Mouse (Mus musculus) MEL (cell line): ENCODE results near the gene Gsn. TPM values are rescaled to one million over a fixed set of nuclear protein-coding genes. Genes with fewer than 3 reads are reported as not detected.
A peak's percentile ranks its signal among the peaks of the same experiment; 100 is the strongest.

Experiments used
- DNase-seq: peaks from one replicate; pipeline ENCODE4 v3.0.0; 2011; ENCODE audit warnings: low read depth, low spot score
- H3K27ac ChIP-seq: 2 replicates; pipeline ENCODE4 v1.5.1; 2012; ENCODE audit warnings: low read depth, mild to moderate bottlenecking, control low read depth, low read length, moderate library complexity; ENCODE audit not compliant: control insufficient read depth
- H3K27me3 ChIP-seq, 2 experiments: fragments of 150-350 bp in 1 of 2; sonication (generic) in 1 of 2; 2 replicates each; pipeline ENCODE4 v1.6.1; 2012; ENCODE audit warnings: low read length in 2 of 2, mild to moderate bottlenecking in 2 of 2, improper control_type of control experiment in 1 of 2, moderate library complexity in 1 of 2; ENCODE audit not compliant: insufficient read depth in 2 of 2, control insufficient read depth in 1 of 2
- H3K36me3 ChIP-seq, 2 experiments: 2 replicates each; pipeline ENCODE4 v1.6.1; 2012 to 2014; ENCODE audit warnings: low read length in 2 of 2, improper control_type of control experiment in 1 of 2, inconsistent platforms in 1 of 2, mild to moderate bottlenecking in 1 of 2; ENCODE audit not compliant: insufficient read depth in 2 of 2, control insufficient read depth in 1 of 2
- H3K4me1 ChIP-seq, 2 experiments: fragments of 150-350 bp in 1 of 2; sonication (generic) in 1 of 2; 2 replicates each; pipeline ENCODE4 v1.6.1; 2012; ENCODE audit warnings: low read length in 2 of 2, improper control_type of control experiment in 1 of 2, mild to moderate bottlenecking in 1 of 2; ENCODE audit not compliant: insufficient read depth in 2 of 2, control insufficient read depth in 1 of 2
- H3K4me3 ChIP-seq, 2 experiments: fragments of 150-350 bp in 1 of 2; sonication (generic) in 1 of 2; 2 replicates each; pipeline ENCODE4 v1.5.1; 2012; ENCODE audit warnings: low read depth in 2 of 2, low read length in 2 of 2, mild to moderate bottlenecking in 2 of 2, moderate library complexity in 2 of 2, control low read depth in 1 of 2, improper control_type of control experiment in 1 of 2; ENCODE audit not compliant: control insufficient read depth in 1 of 2, insufficient read depth in 1 of 2
- H3K79me2 ChIP-seq: 2 replicates; pipeline ENCODE4 v1.6.1; 2012; ENCODE audit warnings: mild to moderate bottlenecking, low read length, moderate library complexity; ENCODE audit not compliant: control insufficient read depth, poor library complexity, insufficient read depth
- H3K9ac ChIP-seq: 2 replicates; pipeline ENCODE4 v1.6.1; 2012; ENCODE audit warnings: low read depth, mild to moderate bottlenecking, control low read depth, low read length, moderate library complexity; ENCODE audit not compliant: control insufficient read depth, poor library complexity, severe bottlenecking
- H3K9me3 ChIP-seq: fragments of 150-350 bp; sonication (generic); replicated peaks from 2 replicates; pipeline ENCODE4 v1.6.1; 2012; ENCODE audit warnings: mild to moderate bottlenecking, low read length, improper control_type of control experiment, moderate library complexity; ENCODE audit not compliant: insufficient read depth
- BHLHE40 ChIP-seq: IDR thresholded peaks from 2 replicates; pipeline ENCODE4 v1.6.1; 2012; ENCODE audit warnings: low read depth, mild to moderate bottlenecking, inconsistent platforms, low read length, improper control_type of control experiment, borderline replicate concordance
- CHD1 ChIP-seq: IDR thresholded peaks from 2 replicates; pipeline ENCODE4 v1.6.1; 2012; ENCODE audit warnings: low read depth, mild to moderate bottlenecking, inconsistent platforms, low read length, improper control_type of control experiment
- CHD2 ChIP-seq: IDR thresholded peaks from 2 replicates; pipeline ENCODE4 v1.6.1; 2011; ENCODE audit warnings: low read length, improper control_type of control experiment
- CTCF ChIP-seq, 3 experiments: IDR thresholded peaks in 2 of 3; conservative IDR thresholded peaks in 1 of 3; 2 replicates each; pipeline ENCODE4 v1.5.1; 2011 to 2012; ENCODE audit warnings: low read length in 3 of 3, low read depth in 2 of 3, mild to moderate bottlenecking in 2 of 3, improper control_type of control experiment in 1 of 3, inconsistent platforms in 1 of 3, mixed read lengths in 1 of 3, moderate library complexity in 1 of 3; ENCODE audit not compliant: control insufficient read depth in 1 of 3, insufficient read depth in 1 of 3, poor library complexity in 1 of 3, severe bottlenecking in 1 of 3
- E2F4 ChIP-seq: IDR thresholded peaks from 2 replicates; pipeline ENCODE4 v1.6.1; 2011; ENCODE audit warnings: low read depth, low read length, improper control_type of control experiment, borderline replicate concordance
- ELF1 ChIP-seq: IDR thresholded peaks from 2 replicates; pipeline ENCODE4 v1.6.1; 2014; ENCODE audit warnings: low read depth, mild to moderate bottlenecking, inconsistent platforms, low read length, improper control_type of control experiment, moderate library complexity
- EP300 ChIP-seq, 2 experiments: IDR thresholded peaks; 2 replicates each; pipeline ENCODE4 v1.6.1; 2011; ENCODE audit warnings: improper control_type of control experiment in 2 of 2, low read length in 2 of 2, low read depth in 1 of 2, mild to moderate bottlenecking in 1 of 2
- GABPA ChIP-seq: IDR thresholded peaks from 2 replicates; pipeline ENCODE4 v1.6.1; 2012; ENCODE audit warnings: low read depth, mild to moderate bottlenecking, inconsistent platforms, low read length, improper control_type of control experiment, moderate library complexity
- GATA1 ChIP-seq: IDR thresholded peaks from 2 replicates; pipeline ENCODE4 v1.6.1; 2011; ENCODE audit warnings: low read depth, low read length, improper control_type of control experiment
- JUND ChIP-seq: IDR thresholded peaks from 2 replicates; pipeline ENCODE4 v1.6.1; 2011; ENCODE audit warnings: low read depth, mild to moderate bottlenecking, improper control_type of control experiment, low read length
- MAFK ChIP-seq: IDR thresholded peaks from 2 replicates; pipeline ENCODE4 v1.6.1; 2011; ENCODE audit warnings: low read depth, mild to moderate bottlenecking, low read length, improper control_type of control experiment, borderline replicate concordance
- MAX ChIP-seq: IDR thresholded peaks from 2 replicates; pipeline ENCODE4 v1.6.1; 2011; ENCODE audit warnings: low read length, improper control_type of control experiment
- MAZ ChIP-seq: IDR thresholded peaks from 2 replicates; pipeline ENCODE4 v1.6.1; 2012; ENCODE audit warnings: low read depth, mild to moderate bottlenecking, inconsistent platforms, low read length, improper control_type of control experiment
- MXI1 ChIP-seq: IDR thresholded peaks from 2 replicates; pipeline ENCODE4 v1.6.1; 2011; ENCODE audit warnings: mild to moderate bottlenecking, low read depth, low read length, improper control_type of control experiment
- MYB ChIP-seq: IDR thresholded peaks from 2 replicates; pipeline ENCODE4 v1.6.1; 2011; ENCODE audit warnings: mild to moderate bottlenecking, low read depth, low read length, improper control_type of control experiment
- MYC ChIP-seq: IDR thresholded peaks from 2 replicates; pipeline ENCODE4 v1.6.1; 2011; ENCODE audit warnings: low read depth, mild to moderate bottlenecking, low read length, improper control_type of control experiment, moderate library complexity
- NELFE ChIP-seq: IDR thresholded peaks from 2 replicates; pipeline ENCODE4 v1.6.1; 2011; ENCODE audit warnings: low read depth, low read length, improper control_type of control experiment
- NRF1 ChIP-seq: IDR thresholded peaks from 2 replicates; pipeline ENCODE4 v1.6.1; 2014; ENCODE audit warnings: low read depth, mild to moderate bottlenecking, inconsistent platforms, low read length, improper control_type of control experiment, moderate library complexity; ENCODE audit not compliant: poor library complexity, insufficient read depth, severe bottlenecking
- POLR2A ChIP-seq, 2 experiments: IDR thresholded peaks; 2 replicates each; pipeline ENCODE4 v1.6.1; 2011 to 2012; ENCODE audit warnings: low read length in 2 of 2, mild to moderate bottlenecking in 2 of 2, control low read depth in 1 of 2, improper control_type of control experiment in 1 of 2, low read depth in 1 of 2, moderate library complexity in 1 of 2; ENCODE audit not compliant: control insufficient read depth in 1 of 2, insufficient read depth in 1 of 2, poor library complexity in 1 of 2
- POLR2AphosphoS2 ChIP-seq: IDR thresholded peaks from 2 replicates; pipeline ENCODE4 v1.6.1; 2011; ENCODE audit warnings: low read length, improper control_type of control experiment
- RAD21 ChIP-seq: IDR thresholded peaks from 2 replicates; pipeline ENCODE4 v1.6.1; 2011; ENCODE audit warnings: mild to moderate bottlenecking, low read depth, low read length, improper control_type of control experiment
- SIN3A ChIP-seq: IDR thresholded peaks from 2 replicates; pipeline ENCODE4 v1.6.1; 2012; ENCODE audit warnings: low read length, improper control_type of control experiment, inconsistent platforms
- SMC3 ChIP-seq: IDR thresholded peaks from 2 replicates; pipeline ENCODE4 v1.6.1; 2011; ENCODE audit warnings: low read depth, low read length, improper control_type of control experiment
- TAL1 ChIP-seq: IDR thresholded peaks from 2 replicates; pipeline ENCODE4 v1.6.1; 2012; ENCODE audit warnings: mild to moderate bottlenecking, inconsistent platforms, low read length, moderate library complexity, mixed read lengths
- TBP ChIP-seq: IDR thresholded peaks from 2 replicates; pipeline ENCODE4 v1.8.0; 2011; ENCODE audit warnings: low read depth, low read length, improper control_type of control experiment
- TCF12 ChIP-seq: IDR thresholded peaks from 2 replicates; pipeline ENCODE4 v1.6.1; 2014; ENCODE audit warnings: low read depth, mild to moderate bottlenecking, inconsistent platforms, low read length, improper control_type of control experiment, moderate library complexity
- USF1 ChIP-seq: IDR thresholded peaks from 2 replicates; pipeline ENCODE4 v1.6.1; 2014; ENCODE audit warnings: low read depth, mild to moderate bottlenecking, inconsistent platforms, low read length, improper control_type of control experiment, moderate library complexity
- USF2 ChIP-seq, 2 experiments: IDR thresholded peaks; 2 replicates each; pipeline ENCODE4 v1.6.1; 2011 to 2012; ENCODE audit warnings: improper control_type of control experiment in 2 of 2, low read length in 2 of 2, borderline replicate concordance in 1 of 2, inconsistent platforms in 1 of 2, low read depth in 1 of 2, mild to moderate bottlenecking in 1 of 2; ENCODE audit not compliant: insufficient read depth in 1 of 2
- ZKSCAN1 ChIP-seq: IDR thresholded peaks from 2 replicates; pipeline ENCODE4 v1.6.1; 2012; ENCODE audit warnings: low read depth, mild to moderate bottlenecking, inconsistent platforms, low read length, improper control_type of control experiment, moderate library complexity
- ZNF384 ChIP-seq: IDR thresholded peaks from 2 replicates; pipeline ENCODE4 v1.6.1; 2012; ENCODE audit warnings: low read depth, mild to moderate bottlenecking, inconsistent platforms, low read length, improper control_type of control experiment
- polyA plus RNA-seq, 2 experiments: library from polyadenylated mRNA; stranded (reverse) in 1 of 2; unstranded in 1 of 2; fragments of >175 nt in 1 of 2; fragments of >200 nt in 1 of 2; gene quantifications; 2 replicates each; pipeline versions ENCODE4 v1.2.1 to v1.2.4; 2012; ENCODE audit warnings: low replicate concordance in 2 of 2, low read depth in 1 of 2; ENCODE audit not compliant: insufficient read length in 2 of 2, insufficient read depth in 1 of 2, missing spikeins in 1 of 2
- total RNA-seq: library from RNA; depleted of rRNA; stranded (reverse); fragments of 300-350 nt; gene quantifications from 2 replicates; pipeline ENCODE4 v1.2.3, GENCODE M21; 2012

Gene Gsn
- total and polyA plus RNA-seq, 3 experiments = 8.0 to 8.2 TPM; not detected in 1

DNA sequence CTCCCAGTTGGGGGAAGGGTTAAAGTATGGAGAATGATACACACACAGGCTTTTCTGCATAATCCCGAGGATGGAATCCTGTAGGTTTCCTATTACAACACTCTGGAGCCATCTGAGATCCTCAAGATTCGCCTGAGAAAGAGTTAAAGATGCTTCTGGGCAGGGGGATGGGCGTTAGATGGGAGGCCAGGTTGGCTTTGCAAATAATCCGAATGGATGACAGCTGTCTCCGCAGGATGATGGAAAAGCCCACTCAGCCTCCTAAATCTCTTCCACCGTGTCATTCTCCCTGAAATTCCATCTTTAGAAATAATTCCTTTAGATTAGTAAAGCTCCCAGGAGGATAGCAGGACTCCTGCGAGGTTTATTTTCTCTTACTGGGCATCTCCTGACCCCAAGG is 79.4 kb downstream of the Gsn start:
- H3K9ac ChIP-seq = peak overlapping the region; percentile 79
- H3K4me1 ChIP-seq = peaks cover 13 to 19% of the 10 kb centered on the region in 2 experiments

DNA sequence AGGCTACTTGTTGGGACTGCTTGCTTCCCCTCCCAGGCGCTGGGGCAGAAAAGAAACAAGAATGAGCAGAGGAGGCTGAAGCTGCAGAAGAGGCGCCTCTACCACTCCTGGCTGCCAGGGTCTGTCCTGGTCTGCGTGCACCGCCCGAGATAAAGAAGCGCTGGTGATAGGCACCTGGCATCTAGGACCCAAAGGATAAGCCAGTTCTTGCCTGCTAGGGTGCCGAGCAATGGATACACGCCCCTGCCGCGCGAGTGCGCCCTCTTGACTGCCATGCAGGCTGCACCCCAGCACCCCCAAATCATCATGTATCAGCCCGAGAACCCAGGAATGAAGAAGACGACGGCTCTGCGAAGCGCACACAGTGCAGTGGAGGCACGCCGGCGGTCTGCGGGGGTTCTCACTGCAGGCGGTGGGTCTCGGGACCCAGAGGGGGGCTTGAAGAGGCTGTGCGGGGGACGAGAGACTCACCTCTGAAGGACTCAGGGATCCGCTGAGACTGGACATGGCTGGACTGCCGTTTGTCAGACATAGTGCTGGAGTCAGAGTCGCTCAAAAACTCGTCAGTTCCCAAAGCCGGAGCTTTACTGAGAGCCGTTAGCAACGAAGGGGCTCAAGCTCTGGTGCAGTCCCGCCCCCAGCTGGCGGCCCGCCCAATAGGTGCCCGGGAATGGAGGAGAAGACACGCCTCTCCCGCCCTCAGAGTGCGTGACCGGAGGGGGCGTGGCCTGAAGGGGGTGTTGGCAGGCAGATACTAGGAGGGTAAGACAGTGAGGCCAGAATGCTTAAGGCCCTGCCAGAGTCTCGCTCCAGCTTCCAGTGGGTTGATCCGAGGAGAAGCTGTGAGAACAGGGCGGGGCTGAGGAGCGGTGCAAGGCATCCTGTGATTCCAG is 80.5 kb downstream of the Gsn start, which contains the start of gene Stom:
TSS of gene Stom (minus strand) at position 589 of the 893 bp plus-strand sequence.
- Histone ChIP-seq H3K4me3 (peak within 1 kb of the TSS; percentile 73 to 79), H3K36me3 (peaks cover 0 to 26% of the 10 kb centered on the region in 2 experiments; a peak in 2 of 4 replicates), H3K9ac (peak within 1 kb of the TSS; percentile 79), H3K9me3 (no peaks in the 10 kb centered on the region), H3K27ac (peak within 1 kb of the TSS; percentile 92), H3K4me1 (peaks cover 8 to 16% of the 10 kb centered on the region in 2 experiments), H3K79me2 (peaks cover 6% of the 10 kb centered on the region), H3K27me3 (no peaks in the 10 kb centered on the region)
- DNase-seq = peak; percentile 99
- TF ChIP-seq E2F4 = no peak
- no peak for TF ChIP-seq SMC3
- peak; percentile 35 to 93; a peak in 2 of 4 replicates for TF ChIP-seq POLR2A (IDR thresholded peaks at IDR 0.05; ENCODE audit: control insufficient read depth in 1 of 2, insufficient read depth in 1 of 2, low read depth in 1 of 2, low read length in 2 of 2, poor library complexity in 1 of 2)
- TF ChIP-seq BHLHE40 = no peak
- TF ChIP-seq RAD21 = no peak
- peak; percentile 41; the same call in 1 of the 2 replicates for TF ChIP-seq USF1
- TF ChIP-seq CHD2 = no peak
- TF ChIP-seq CHD1 = no peak
- TF ChIP-seq CTCF (IDR thresholded peaks at IDR 0.05 in 2 of 3, conservative IDR thresholded peaks at IDR 0.05 in 1 of 3; ENCODE audit: control insufficient read depth in 1 of 3, insufficient read depth in 1 of 3, low read depth in 2 of 3, low read length in 3 of 3, poor library complexity in 1 of 3, severe bottlenecking in 1 of 3) = peak in 2 of 3 experiments; percentile 21 to 39; a peak in 4 of 6 replicates
- peak; percentile 53; the same call in 1 of the 2 replicates for TF ChIP-seq MYC
- TF ChIP-seq JUND = no peak
- peak; percentile 93 for TF ChIP-seq TAL1
- TF ChIP-seq MXI1 = peak; percentile 41
- no peak for TF ChIP-seq MAFK
- no peak for TF ChIP-seq ZNF384
- no peak for TF ChIP-seq MYB
- no peak for TF ChIP-seq GABPA
- TF ChIP-seq NELFE = peak; percentile 86
- no peak for TF ChIP-seq MAZ
- TF ChIP-seq EP300 (IDR thresholded peaks at IDR 0.05; ENCODE audit: low read depth in 1 of 2, low read length in 2 of 2) = peak; percentile 57 to 83; a peak in 3 of 4 replicates
- 0 out of 2 replicates have a peak, but pooled peaks have one; percentile 17 for TF ChIP-seq NRF1
- TF ChIP-seq ZKSCAN1 = no peak
- TF ChIP-seq TCF12 = peak; percentile 88
- no peak for TF ChIP-seq MAX
- TF ChIP-seq TBP = peak; percentile 75

More for the DNA sequence above, 79.4 kb downstream of the Gsn start:
- no peaks in the 10 kb centered on the region for H3K9me3 ChIP-seq
- no peak for DNase-seq
- H3K27ac ChIP-seq = peak overlapping the region; percentile 92
- peaks cover 0 to 36% of the 10 kb centered on the region in 2 experiments; a peak in 2 of 4 replicates for H3K36me3 ChIP-seq
- peak overlapping the region; percentile 73 to 79 for H3K4me3 ChIP-seq
- no peaks in the 10 kb centered on the region for H3K27me3 ChIP-seq
- TF ChIP-seq TAL1 (no peak), MYC (no peak), SIN3A (no peak), ELF1 (no peak), NRF1 (no peak), GATA1 (no peak), CTCF (IDR thresholded peaks at IDR 0.05 in 2 of 3, conservative IDR thresholded peaks at IDR 0.05 in 1 of 3; ENCODE audit: control insufficient read depth in 1 of 3, insufficient read depth in 1 of 3, low read depth in 2 of 3, low read length in 3 of 3, poor library complexity in 1 of 3, severe bottlenecking in 1 of 3) (no peak), MXI1 (no peak), POLR2AphosphoS2 (no peak), USF2 (IDR thresholded peaks at IDR 0.05; ENCODE audit: borderline replicate concordance in 1 of 2, insufficient read depth in 1 of 2, low read depth in 1 of 2, low read length in 2 of 2) (no peak), CHD2 (no peak), TCF12 (no peak)
- H3K79me2 ChIP-seq = peaks cover 6% of the 10 kb centered on the region
